ENCODE assay signal across 31 mouse cellular contexts in genomic region chr5:111789904-111790303, GRCm38 (mm10). TPM values are rescaled to one million over a fixed set of nuclear protein-coding genes. Genes with fewer than 3 reads are reported as not detected.
DNase-seq lines count a peak whose midpoint lies in the region; ATAC-seq and TF ChIP-seq lines count a peak whose summit lies in the region.
"Had no signal": no experiment of that assay in that cellular context is flagged by ENCODE, and none has a peak within 500 bp of the region (broad histone marks: within the 10 kb centered on the region; RNA-seq: fewer than 3 reads in every experiment).

No protein-coding gene starts in this region.

- H3K4me2 ChIP-seq in heart, embryonic 13.5 days = no peak overlapping the region
- H3K4me2 ChIP-seq in liver, embryonic 11.5 days = no peak overlapping the region
- H3K4me2 ChIP-seq in liver, embryonic 14.5 days (ENCODE audit: low read depth) = no peak overlapping the region
- H3K4me2 ChIP-seq: limb, embryonic 12.5 days; liver, embryonic 15.5 days; lung, embryonic 15.5 days; midbrain, embryonic 11.5 days; neural tube, embryonic 13.5 days had no signal

- H3K4me3 ChIP-seq in heart, embryonic 13.5 days = no peak overlapping the region
- H3K4me3 ChIP-seq in liver, embryonic 11.5 days (ENCODE audit: low read depth, low read length) = no peak overlapping the region
- H3K4me3 ChIP-seq in limb, embryonic 10.5 days = no peak overlapping the region
- no peak overlapping the region for H3K4me3 ChIP-seq in liver, embryonic 14.5 days (ENCODE audit: insufficient read depth in 1 of 2, low read depth in 2 of 2, low read length in 2 of 2)
- H3K4me3 ChIP-seq: erythroblast, embryonic 14.5 days; limb, embryonic 12.5 days; liver, embryonic 15.5 days; lung, embryonic 15.5 days; myocyte; neural tube, embryonic 13.5 days had no signal

- WGBS in heart, embryonic 13.5 days = 28% methylated on average over 4 of the region's 4 CpGs
- WGBS in liver, embryonic 11.5 days = 38% methylated on average over 4 of the region's 4 CpGs
- WGBS in limb, embryonic 10.5 days = 32% methylated on average over 4 of the region's 4 CpGs
- 33% methylated on average over 4 of the region's 4 CpGs for WGBS in liver, embryonic 14.5 days (ENCODE audit: insufficient replicate concordance)

- H3K27ac ChIP-seq in heart, embryonic 13.5 days (replicated peaks) = peak overlapping the region; percentile 76
- H3K27ac ChIP-seq in liver, embryonic 11.5 days (ENCODE audit: low read depth, low read length) = 0 out of 2 replicates have a peak overlapping the region, but pooled peaks have one; percentile 36
- H3K27ac ChIP-seq in limb, embryonic 10.5 days = peak overlapping the region; percentile 50; the same call in 1 of the 2 replicates
- H3K27ac ChIP-seq in liver, embryonic 14.5 days = no peak overlapping the region
- H3K27ac ChIP-seq: hindbrain, postnatal 0 days; limb, embryonic 12.5 days; liver, embryonic 15.5 days; lung, embryonic 15.5 days; neural tube, embryonic 13.5 days had no signal

- H3K4me1 ChIP-seq in heart, embryonic 13.5 days = peaks cover 53% of the 10 kb centered on the region
- H3K4me1 ChIP-seq in liver, embryonic 11.5 days (replicated peaks; ENCODE audit: control insufficient read depth, insufficient read depth, low read length) = peaks cover 5% of the 10 kb centered on the region; the same call in 1 of the 2 replicates
- peaks cover 32% of the 10 kb centered on the region for H3K4me1 ChIP-seq in limb, embryonic 10.5 days
- H3K4me1 ChIP-seq in liver, embryonic 14.5 days (replicated peaks; ENCODE audit: control insufficient read depth in 2 of 2, insufficient read depth in 2 of 2, low read length in 1 of 2) = peaks cover 0 to 5% of the 10 kb centered on the region in 2 experiments; a peak in 2 of 4 replicates
- H3K4me1 ChIP-seq: liver, embryonic 15.5 days had no signal

- TF ChIP-seq EP300 in liver, embryonic 14.5 days (IDR thresholded peaks at IDR 0.05; ENCODE audit: low read depth) = no peak

- ATAC-seq in heart, embryonic 13.5 days (ENCODE audit: extremely low read depth, insufficient number of reproducible peaks, low FRiP score, low TSS enrichment) = no peak
- ATAC-seq in liver, embryonic 11.5 days (replicated peaks; ENCODE audit: low FRiP score) = peak; percentile 54; the same call in 1 of the 2 replicates
- peak; percentile 33; the same call in 1 of the 2 replicates for ATAC-seq in liver, embryonic 14.5 days (ENCODE audit: insufficient read depth)
- ATAC-seq: forebrain, embryonic 16.5 days; hindbrain, postnatal 0 days; midbrain, embryonic 16.5 days had no signal

- TF ChIP-seq CTCF in liver, embryonic 14.5 days (IDR thresholded peaks at IDR 0.05; ENCODE audit: low read depth) = no peak

- no peak for DNase-seq in heart, adult 11 months
- DNase-seq in liver, embryonic 11.5 days (ENCODE audit: low spot score) = no peak
- no peak for DNase-seq in liver
- DNase-seq in limb, embryonic 10.5 days (ENCODE audit: low spot score) = no peak
- DNase-seq in liver, embryonic 14.5 days (ENCODE audit: low read depth in 3 of 3, low spot score in 3 of 3) = peak in 1 of 3 experiments; percentile 4
- DNase-seq: adrenal gland, postnatal 36 days; B cell, adult 2 months; cerebellum, adult 18-20 months; cerebellum, postnatal 10 days; kidney, adult 9 months; kidney, postnatal 14 days; right cerebral cortex, postnatal 4 days had no signal

- H3K9ac ChIP-seq in heart, embryonic 13.5 days = no peak overlapping the region
- H3K9ac ChIP-seq in liver, embryonic 11.5 days (ENCODE audit: low read depth, low read length) = no peak overlapping the region
- H3K9ac ChIP-seq in liver, embryonic 14.5 days (replicated peaks) = no peak overlapping the region
- H3K9ac ChIP-seq: limb, embryonic 12.5 days; liver, embryonic 15.5 days; lung, embryonic 15.5 days; neural tube, embryonic 13.5 days had no signal

- no peaks in the 10 kb centered on the region for H3K27me3 ChIP-seq in heart, embryonic 13.5 days (replicated peaks)
- H3K27me3 ChIP-seq in liver, embryonic 11.5 days (replicated peaks; ENCODE audit: control insufficient read depth, insufficient read depth, low read length) = no peaks in the 10 kb centered on the region
- H3K27me3 ChIP-seq in limb, embryonic 10.5 days (ENCODE audit: low read depth, poor library complexity, severe bottlenecking) = peaks cover 71% of the 10 kb centered on the region
- no peaks in the 10 kb centered on the region for H3K27me3 ChIP-seq in liver, embryonic 14.5 days (ENCODE audit: control insufficient read depth, insufficient read depth, low read length)
- H3K27me3 ChIP-seq: liver, embryonic 15.5 days; lung, embryonic 15.5 days; neural tube, embryonic 13.5 days had no signal

- no peaks in the 10 kb centered on the region for H3K36me3 ChIP-seq in heart, embryonic 13.5 days
- H3K36me3 ChIP-seq in liver, embryonic 11.5 days (ENCODE audit: control insufficient read depth, insufficient read depth, low read length) = no peaks in the 10 kb centered on the region
- no peaks in the 10 kb centered on the region for H3K36me3 ChIP-seq in limb, embryonic 10.5 days
- H3K36me3 ChIP-seq in liver, embryonic 14.5 days (replicated peaks; ENCODE audit: control insufficient read depth, insufficient read depth, low read depth) = no peaks in the 10 kb centered on the region
- H3K36me3 ChIP-seq: limb, embryonic 12.5 days; liver, embryonic 15.5 days; lung, embryonic 15.5 days; neural tube, embryonic 13.5 days had no signal

- no peaks in the 10 kb centered on the region for H3K9me3 ChIP-seq in heart, embryonic 13.5 days
- H3K9me3 ChIP-seq in liver, embryonic 11.5 days (ENCODE audit: control insufficient read depth, low read length) = no peaks in the 10 kb centered on the region
- no peaks in the 10 kb centered on the region for H3K9me3 ChIP-seq in limb, embryonic 10.5 days (replicated peaks)
- no peaks in the 10 kb centered on the region for H3K9me3 ChIP-seq in liver, embryonic 14.5 days (ENCODE audit: control insufficient read depth, low read length)
- H3K9me3 ChIP-seq: limb, embryonic 12.5 days; liver, embryonic 15.5 days; lung, embryonic 15.5 days; neural tube, embryonic 13.5 days had no signal

RNA-seq across cellular contexts. Expression of gene Gm26897, which starts 56.2 kb away (rescaled TPM):
- polyA plus RNA-seq in heart, embryonic 13.5 days (2015; fragmentation: Nextera tagmentation; extraction: Ambion mirVana) = not detected in 2 replicates
- not detected in 2 replicates for polyA plus RNA-seq in liver, embryonic 11.5 days (2014; fragmentation: Nextera tagmentation; extraction: Ambion mirVana)
- polyA plus RNA-seq in limb, embryonic 10.5 days (2016; fragmentation: Nextera tagmentation; extraction: Ambion mirVana) = not detected in 2 replicates
- polyA plus RNA-seq in liver, embryonic 14.5 days (2012; rRNA removed) = not detected in 2 replicates
- not detected in 2 replicates for polyA plus RNA-seq in liver, embryonic 14.5 days (2014; fragmentation: Nextera tagmentation; extraction: Ambion mirVana)
- polyA plus RNA-seq: brain, embryonic 14.5 days; embryonic facial prominence, embryonic 14.5 days; erythroblast, embryonic 14.5 days; forebrain, embryonic 11.5 days; forebrain, embryonic 16.5 days; gonadal fat pad, adult 2 months; heart, embryonic 14.5 days; hindbrain, embryonic 11.5 days; hindbrain, postnatal 0 days; intestine, embryonic 16.5 days; limb, embryonic 12.5 days; liver, embryonic 15.5 days; lung, embryonic 15.5 days; midbrain, embryonic 11.5 days; midbrain, embryonic 16.5 days; myocyte; neural tube, embryonic 13.5 days; spleen, adult 2 months had no signal
